Mouse (Mus musculus) testis, adult 2 months (tissue): ENCODE measurements around the gene Opcml.

ENCODE experiments used
- CTCF ChIP-seq: fragments of 200-500 bp; IDR thresholded peaks from 2 replicates; pipeline ENCODE4 v1.5.1; 2012; ENCODE audit warnings: low read depth, mild to moderate bottlenecking, inconsistent platforms, low read length, moderate library complexity; ENCODE audit not compliant: control insufficient read depth, insufficient read depth, insufficient replicate concordance
- POLR2A ChIP-seq: fragments of 200-500 bp; IDR thresholded peaks from 2 replicates; pipeline ENCODE4 v1.6.1; 2012; ENCODE audit warnings: low read depth, mild to moderate bottlenecking, inconsistent platforms, low read length, moderate library complexity; ENCODE audit not compliant: control insufficient read depth

- TF ChIP-seq CTCF = no peak
- no peak for TF ChIP-seq POLR2A
Measured at GRCm38 (mm10) chr9:27964902-27965550, 174.5 kb downstream of the Opcml start.
